Mouse (Mus musculus): ENCODE measurements around the gene Clhc1. TPM values are rescaled to one million over a fixed set of nuclear protein-coding genes. Genes with fewer than 3 reads are reported as not detected.

Clhc1 gene
- total RNA-seq, 2 experiments from 2014 or later, result not detected

Other genes starting within 250 kb of the Clhc1 start
- gene Ccdc88a, start 174.3 kb upstream of the Clhc1 start, total RNA-seq (2021), result 1 to 10 TPM; 7.3 to 9.5 TPM
- 10 to 100 TPM; 15.9 to 20.9 TPM for gene Prorsd1, start 32.9 kb upstream of the Clhc1 start, total RNA-seq (2021)
- 10 to 100 TPM; 22.1 to 29.4 TPM for gene Mtif2, start 21.5 kb upstream of the Clhc1 start, total RNA-seq (2021)
- 100 to 1,000 TPM; 559 to 594 TPM for gene Rps27a, start 159 bp downstream of the Clhc1 start, total RNA-seq (2021)
- 100 to 1,000 TPM; 923 to 949 TPM for gene Rtn4, start 145.0 kb downstream of the Clhc1 start, total RNA-seq (2021)

All from gastrocnemius, postnatal 14 days (tissue).